Mouse (Mus musculus): ENCODE data around the gene Brox.
"Not testable (repeated sequence)": the region's sequence is repeated elsewhere in the genome, so short reads cannot be mapped to it uniquely, and the experiment has no call there.

The Brox gene

DNA sequence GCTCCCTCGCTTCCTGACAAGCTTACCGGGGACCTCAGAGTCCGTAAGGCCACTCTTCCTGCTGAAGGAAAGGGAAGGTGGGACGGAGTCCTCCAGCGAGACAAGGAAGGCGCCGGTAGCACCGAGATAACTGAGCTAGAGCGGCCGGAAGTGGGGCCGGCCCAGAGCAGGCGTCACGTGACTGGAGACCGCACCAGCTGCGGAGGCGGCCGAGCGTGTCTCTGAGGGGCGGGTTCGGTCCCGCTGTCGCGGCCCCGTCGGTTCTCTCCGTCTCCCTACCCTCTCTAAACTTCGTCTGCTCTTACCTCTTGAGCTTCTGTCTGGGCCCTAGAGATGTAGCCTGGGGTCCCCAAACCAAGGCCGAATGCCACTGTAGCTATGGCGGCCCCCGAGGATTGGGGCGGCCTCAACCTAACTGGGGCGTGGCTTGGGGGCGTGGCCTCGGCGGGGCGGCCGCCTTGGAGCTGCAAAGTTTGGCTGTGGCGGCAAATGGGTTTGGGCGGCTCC lies at the start of gene Brox:
TSS of gene Brox (minus strand) at position 393 of the 507 bp plus-strand sequence.
- DNase-seq (ENCODE audit: low spot score in 2 of 2), result peak; percentile 91 to 97

DNA sequence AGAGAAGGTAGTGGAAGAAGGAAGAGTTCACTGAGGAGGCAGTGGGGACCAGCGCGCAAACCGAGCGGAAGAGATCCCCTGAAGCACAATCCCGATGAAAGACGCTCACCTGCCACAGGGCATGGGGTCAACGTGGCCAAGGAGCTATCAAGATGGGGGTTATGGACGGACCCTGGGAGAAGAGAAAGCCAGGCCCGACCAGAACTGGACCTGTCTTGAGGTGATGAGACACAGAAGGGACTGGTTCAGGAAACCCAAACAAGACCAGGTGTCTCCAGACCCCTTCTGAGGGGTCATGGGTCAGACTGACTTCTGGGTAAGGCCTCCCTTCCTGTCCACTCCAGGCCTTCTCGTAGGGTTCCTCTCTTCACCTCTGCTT lies 48.7 kb upstream of the Brox start:
- DNase-seq (ENCODE audit: low spot score in 2 of 2), result no peak

DNA sequence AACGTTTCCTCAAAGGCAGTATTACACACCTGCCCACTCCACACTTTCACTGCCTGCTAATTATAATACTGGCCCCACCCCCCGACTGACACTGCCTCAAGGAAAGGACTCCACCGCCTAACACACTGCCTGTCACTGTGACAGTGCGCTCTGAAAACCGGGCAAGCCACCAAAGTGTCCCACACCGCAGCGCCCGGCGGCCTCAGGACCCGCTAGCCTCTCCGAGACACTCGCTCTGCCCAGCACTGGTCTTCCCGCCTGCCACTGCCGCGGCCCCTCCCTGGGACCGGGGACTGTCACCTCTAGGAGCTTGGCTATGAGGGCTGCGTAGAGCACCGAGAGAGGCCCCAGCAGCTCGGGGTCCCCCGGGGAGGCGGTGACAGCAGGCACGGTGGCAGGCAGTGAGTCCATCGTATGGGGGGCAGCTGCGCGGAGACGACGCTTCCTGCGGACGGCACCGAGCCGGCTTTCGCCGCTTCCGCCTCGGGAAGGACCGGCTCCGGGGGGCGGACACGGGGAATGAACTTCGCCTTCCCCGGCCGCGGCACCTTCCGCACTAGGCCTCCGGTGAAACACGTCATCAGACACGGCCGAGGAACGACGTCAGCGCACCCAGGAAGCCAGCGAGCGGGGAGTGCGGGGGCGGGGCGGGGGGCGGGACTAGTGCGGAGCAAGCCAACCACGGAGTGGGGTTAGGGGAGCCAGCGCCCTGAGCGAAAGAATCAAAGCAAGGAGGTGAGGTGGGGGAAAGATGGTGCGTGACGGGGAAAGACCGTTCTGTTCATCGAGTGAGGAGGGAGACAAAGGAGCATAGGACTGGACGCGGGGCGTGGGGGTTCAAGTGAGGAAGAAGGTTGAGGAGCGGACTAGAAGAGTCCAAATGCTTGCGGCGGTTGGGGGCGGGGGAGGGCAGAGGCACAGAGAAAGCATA lies 48.1 kb upstream of the Brox start:
- peak; percentile 84 to 86 for DNase-seq (ENCODE audit: low spot score in 2 of 2)

DNA sequence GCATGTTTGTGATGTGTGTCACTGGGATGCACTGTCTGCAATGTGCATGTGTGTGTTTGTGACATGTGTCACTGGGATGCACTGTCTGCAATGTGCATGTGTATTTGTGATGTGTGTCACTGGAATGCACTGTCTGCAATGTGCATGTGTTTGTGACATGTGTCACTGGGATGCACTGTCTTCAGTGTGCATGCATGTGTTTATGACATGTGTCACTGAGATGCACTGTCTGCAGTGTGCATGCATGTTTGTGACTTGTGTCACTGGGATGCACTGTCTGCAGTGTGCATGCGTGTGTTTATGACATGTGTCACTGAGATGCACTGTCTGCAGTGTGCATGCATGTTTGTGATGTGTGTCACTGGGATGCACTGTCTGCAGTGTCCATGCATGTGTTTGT lies 45.8 kb upstream of the Brox start:
- DNase-seq (ENCODE audit: low spot score in 2 of 2), result not testable (repeated sequence)

DNA sequence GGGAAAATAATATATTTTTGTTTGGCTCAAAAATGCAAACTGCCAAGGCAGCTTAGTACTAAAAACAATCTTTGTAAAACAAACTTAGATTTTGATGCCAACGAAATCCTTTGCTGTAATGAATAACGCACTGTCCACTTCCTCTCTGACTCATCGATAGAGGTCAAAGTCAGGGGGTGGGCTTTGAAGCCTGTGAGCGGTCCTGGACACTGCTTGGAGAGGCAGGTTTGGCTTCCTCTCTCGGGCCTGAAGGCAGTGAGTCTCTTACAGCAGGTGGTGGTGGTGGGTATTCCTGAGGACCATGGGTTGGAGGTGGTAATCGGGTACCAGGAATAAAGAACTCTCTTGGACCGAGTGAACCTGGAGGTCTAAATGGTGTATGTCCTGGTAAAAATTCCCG lies 30.1 kb upstream of the Brox start:
- DNase-seq (ENCODE audit: low spot score in 2 of 2), result no peak

DNA sequence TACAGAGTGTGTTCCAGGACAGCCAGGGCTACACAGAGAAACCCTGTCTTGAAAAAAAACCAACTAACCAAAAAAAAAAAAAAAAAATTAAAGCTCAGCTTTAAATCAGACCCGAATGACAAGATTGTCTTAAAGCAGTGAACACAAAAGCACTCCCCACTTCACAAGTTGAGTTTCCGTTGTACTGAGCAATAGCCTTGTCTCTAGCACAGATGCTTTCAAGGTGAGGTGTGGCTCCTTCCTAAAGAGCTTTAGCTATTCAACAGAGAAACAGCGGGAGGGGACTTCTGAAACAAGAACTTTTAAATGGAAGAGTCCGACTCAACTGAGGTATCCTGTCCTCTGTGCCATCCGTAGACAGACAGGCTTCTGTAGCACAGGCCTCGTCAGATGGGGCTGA lies 27.4 kb upstream of the Brox start:
- no peak for DNase-seq (ENCODE audit: low spot score in 2 of 2)

DNA sequence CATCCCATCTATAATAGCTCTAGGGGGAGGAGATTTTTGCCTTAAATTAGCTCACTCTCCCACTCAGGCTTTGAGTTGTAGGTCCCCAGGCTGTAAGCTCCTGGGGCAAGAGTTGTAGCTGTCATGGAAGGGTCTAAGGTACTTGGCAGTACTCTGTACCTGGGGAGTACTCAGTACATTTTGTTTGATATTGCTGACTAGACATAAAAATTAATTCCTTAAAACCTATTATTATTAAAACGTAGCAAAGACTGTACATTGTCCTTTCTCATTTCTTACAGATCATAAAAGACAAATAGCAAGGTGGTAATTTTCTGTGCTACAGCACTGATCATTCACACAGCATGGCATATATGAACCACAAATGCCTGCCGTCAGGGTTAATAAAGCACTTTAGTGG lies 26.9 kb upstream of the Brox start:
- DNase-seq (ENCODE audit: low spot score in 2 of 2), result no peak

DNA sequence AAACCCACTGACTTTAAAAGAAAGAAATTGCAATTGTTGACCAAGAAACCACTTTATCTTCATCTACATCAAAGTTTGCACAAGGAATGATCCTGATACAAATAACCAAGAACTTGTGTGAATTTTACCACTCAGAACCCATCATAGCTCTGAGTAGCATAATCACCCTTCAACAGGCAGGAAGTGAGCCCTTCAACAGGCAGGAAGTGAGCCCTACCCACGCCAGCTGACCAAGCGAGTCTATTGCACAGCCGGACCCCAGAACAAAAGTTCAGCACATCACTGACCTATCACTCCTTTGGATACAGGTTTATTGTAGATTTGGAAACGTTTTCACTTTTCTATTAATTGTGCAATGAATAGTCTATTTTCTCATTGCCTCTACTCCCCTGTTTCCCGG lies 25.4 kb upstream of the Brox start:
- DNase-seq (ENCODE audit: low spot score in 2 of 2), result not testable (repeated sequence)

DNA sequence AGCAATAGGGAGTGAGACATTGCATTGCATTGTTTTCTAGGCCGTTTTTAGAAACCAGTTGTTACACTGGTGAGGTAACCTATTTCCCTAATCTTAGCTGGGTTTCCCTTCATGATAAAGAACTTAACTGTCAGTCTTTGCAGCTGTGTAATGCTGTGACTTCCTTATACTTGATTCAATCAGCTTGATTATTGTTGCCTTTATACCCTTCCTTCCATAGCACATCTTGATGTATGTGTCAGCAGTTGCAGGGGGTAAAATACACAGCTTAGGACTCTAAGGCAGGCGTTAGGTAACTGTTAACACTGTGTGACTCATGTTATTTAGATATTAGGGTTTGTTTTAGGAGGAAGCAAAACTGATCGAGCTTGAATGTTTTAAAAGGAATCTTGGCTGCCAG lies 23.6 kb upstream of the Brox start:
- no peak for DNase-seq (ENCODE audit: low spot score in 2 of 2)

DNA sequence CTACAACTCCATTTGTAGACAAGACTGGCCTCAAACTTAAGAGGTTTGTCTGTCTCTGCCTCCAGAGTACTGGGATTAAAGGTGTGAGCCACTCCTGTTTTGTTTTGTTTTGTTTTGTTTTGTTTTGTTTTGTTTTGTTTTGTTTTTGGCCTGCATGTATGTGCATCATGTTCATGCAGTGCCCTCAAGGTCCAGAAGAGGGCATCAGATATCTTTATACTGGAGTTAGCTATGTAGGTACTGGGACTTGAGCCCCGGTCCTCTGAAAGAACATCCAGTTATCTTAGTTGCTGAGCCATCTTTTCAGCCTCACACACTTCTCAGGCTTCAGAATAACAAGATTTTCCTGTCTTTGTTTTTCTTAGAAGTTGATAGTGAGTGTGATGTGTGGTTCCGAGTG lies 18.7 kb upstream of the Brox start:
- no peak for DNase-seq (ENCODE audit: low spot score in 2 of 2)

DNA sequence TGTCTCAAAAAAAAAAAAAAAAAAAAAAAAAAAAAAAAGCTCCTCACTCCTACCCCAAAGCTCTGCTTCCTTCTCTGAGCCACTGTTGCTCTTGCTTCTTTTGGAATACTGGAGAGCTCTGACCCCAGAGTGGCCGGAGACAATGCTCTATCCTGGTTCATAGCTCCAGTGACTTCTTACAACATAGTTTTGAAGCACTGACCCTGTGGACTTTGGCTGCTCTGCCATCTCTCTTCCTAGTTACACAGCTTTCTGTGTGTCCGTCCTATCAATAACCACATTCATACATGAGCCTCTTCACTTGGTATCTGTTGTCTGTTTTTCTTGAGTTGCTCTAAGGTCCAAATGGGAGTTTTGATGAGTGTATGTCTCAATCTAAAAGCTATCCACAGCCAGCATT lies 15.0 kb upstream of the Brox start:
- no peak for DNase-seq (ENCODE audit: low spot score in 2 of 2)

DNA sequence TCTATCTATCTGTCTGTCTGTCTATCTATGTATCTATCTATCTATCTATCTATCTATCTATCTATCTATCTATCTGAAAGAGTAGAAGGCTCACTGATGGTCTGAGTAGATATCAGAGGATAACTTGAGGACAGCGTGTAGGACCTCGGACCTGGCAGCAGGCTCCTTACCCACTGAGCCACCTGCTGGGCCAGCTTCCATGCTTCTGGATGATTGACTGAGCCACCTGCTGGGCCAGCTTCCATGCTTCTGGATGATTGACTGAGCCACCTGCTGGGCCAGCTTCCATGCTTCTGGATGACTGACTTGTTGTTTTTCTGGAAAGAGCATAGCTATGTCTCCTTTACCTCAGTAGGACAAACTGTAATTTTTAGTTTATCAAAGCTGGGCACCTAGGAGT lies 12.5 kb upstream of the Brox start:
- DNase-seq (ENCODE audit: low spot score in 2 of 2), result not testable (repeated sequence)

DNA sequence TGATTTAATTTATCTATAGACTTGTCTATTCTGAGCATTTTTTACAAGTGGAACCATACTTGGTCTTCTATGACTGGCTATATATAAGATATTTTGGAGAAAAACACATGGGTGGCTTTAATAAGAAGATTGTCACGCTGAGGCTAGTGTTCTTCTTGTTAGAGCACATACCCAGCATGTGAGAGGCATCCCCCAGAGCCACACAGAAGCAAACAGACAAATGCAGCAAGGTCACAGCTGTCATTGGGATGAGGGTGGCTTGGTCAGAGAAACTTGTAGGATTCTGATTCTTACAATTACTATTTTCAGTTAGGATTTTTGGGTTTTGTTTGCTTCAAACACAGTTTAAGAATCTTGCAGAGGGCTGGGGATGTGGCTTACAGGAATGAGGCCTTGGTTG lies 11.4 kb upstream of the Brox start:
- no peak for DNase-seq (ENCODE audit: low spot score in 2 of 2)

DNA sequence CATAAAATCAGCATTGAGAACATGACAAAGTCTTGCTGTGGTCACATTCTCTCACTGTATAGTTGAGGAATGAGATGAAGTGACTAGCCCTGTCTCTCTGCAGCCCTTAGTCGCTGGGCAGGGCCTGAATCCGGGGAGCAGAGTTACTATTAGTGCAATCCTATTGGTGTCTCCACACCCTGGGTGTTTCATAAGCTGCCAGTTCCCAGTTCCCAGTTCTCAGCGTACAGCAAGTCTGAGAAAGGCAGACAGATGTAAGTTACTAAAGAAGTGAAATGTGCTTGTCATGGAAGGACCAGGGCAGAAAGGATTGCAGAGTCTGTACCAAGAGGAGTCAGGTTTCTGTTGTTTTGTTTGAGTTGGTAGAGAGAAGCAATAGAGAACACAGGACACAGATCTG lies 10.5 kb upstream of the Brox start:
- no peak for DNase-seq (ENCODE audit: low spot score in 2 of 2)

DNA sequence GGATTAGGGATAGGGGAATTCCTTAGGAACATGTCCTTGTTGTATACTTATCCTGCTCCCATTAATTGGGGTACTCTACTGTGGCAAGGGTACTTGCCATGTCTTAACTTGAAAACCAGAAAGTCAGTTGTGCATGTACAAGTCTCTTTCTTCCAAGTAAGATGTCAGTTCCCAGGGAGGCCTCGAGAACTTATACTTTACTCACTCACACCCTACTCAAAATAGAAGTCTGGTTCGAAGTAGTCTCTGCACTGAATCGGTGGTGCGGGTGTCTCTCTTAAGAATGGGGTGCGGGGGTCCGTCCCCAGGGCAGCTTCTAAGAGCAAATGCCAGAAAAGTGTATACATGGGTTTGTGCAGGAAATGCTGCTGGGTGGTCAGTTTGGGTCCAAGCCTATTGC lies 2.1 kb upstream of the Brox start:
- peak; percentile 96 to 100 for DNase-seq (ENCODE audit: low spot score in 2 of 2)

DNA sequence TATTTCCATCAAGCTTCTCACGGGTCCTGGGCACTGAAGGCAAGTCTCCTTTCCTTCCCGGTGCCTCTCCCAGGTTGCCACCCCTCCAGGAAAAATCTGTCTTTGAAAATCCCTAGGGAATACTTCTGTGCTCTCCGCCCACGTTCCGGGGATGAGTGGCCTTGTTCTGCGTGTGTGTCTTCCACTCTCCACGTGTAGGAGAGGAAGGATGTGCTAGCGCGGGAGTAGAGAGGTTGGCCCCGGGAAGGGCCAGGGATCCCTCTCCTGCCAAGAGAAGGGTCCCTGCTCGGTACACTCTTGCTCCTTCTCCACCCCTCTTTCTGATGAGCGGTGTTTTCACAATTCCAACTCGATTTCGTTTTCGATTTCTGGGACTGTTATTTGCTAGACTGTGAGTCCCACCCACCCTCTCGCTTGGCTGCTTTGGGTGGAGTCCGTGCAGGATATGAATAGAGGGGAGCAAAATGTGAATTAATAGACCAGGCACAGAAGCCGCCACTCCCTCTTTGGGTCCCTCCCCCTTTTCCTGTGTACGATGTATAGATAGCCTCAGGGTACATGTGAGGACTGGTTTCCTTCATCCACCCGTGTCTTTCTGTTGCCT lies 919 bp upstream of the Brox start:
- peak; percentile 19 to 23 for DNase-seq (ENCODE audit: low spot score in 2 of 2)

DNA sequence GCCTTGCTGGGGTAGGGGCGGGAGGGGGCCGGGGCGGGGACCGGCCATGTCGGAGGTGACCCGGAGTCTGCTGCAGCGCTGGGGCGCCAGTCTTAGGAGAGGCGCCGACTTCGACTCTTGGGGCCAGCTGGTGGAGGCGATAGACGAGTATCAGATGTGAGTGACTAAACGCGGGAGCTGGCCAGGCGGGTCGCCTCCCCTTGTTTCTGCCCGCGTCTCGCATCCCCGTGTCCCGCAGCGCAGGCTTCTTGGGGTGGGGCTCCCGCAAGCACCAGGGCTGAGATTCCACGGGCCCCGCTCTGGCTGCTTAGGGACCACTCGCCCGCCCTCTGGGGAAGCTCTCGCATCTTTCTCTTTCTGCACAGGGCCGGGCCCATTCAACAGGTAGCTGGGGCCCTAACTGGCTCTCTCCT lies 410 bp upstream of the Brox start:
- peak; percentile 44 to 49 for DNase-seq (ENCODE audit: low spot score in 2 of 2)

DNA sequence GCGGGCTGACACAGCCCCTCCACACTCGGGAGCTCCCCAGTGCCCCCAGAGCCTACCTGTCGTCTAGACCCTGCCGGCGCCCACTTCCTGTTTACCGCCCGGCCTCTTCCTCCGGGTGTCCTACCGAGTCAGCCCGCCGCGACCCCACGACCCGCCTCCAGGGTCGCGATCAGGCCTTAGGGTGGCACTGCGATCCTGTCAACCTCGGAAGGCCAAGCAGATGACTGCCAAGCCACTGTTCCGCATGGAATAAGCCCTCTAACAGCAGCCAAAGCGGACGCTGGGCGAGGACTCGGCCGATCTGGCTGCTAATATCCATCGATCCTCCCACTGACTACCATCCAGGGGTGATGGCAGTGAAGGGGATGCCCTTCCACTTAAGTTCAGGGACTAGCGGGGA lies 604 bp downstream of the Brox start, which contains the start of gene Aida:
TSS of gene Aida (plus strand) at position 126 of the 400 bp plus-strand sequence.
- DNase-seq (ENCODE audit: low spot score in 2 of 2), result peak; percentile 76 to 77

DNA sequence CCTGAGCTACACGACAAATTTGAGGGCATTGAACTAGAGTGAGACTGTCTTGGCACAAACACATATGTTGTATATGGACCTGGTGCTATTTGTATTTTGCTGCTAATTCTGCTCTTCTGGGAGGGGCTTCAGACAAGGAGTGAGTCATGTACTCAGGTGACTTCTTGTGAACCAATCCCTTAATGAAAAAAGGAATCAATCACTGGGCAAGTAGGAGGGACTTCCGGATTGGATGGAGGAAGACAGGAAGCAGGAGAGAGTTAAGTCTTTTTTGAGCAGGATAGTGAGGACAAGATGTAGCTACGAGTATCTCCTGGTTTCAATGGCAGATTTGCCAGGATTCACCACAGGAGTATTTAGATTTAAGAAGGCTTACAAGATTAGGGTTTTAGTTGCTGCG lies 7.5 kb downstream of the Brox start:
- no peak for DNase-seq (ENCODE audit: low spot score in 2 of 2)

DNA sequence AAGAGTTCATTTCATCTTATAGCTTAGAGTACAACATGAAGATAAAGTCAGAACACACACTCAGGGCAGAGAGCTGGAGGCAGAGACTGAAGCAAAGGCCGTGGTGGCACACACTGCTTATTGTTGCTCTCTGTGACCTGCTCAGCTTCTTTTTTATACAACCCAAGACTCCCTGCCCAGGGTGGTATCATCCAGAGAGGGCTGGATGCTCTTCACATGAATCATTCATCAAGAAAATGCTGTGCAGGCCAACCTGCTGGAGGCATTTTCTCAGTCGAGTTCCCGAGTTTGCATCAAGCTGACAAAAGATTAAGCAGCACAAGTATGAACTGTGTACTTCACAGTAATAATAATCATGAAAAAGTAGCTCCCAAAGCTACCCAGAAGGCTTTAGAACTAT lies 8.7 kb downstream of the Brox start:
- DNase-seq (ENCODE audit: low spot score in 2 of 2), result no peak

DNA sequence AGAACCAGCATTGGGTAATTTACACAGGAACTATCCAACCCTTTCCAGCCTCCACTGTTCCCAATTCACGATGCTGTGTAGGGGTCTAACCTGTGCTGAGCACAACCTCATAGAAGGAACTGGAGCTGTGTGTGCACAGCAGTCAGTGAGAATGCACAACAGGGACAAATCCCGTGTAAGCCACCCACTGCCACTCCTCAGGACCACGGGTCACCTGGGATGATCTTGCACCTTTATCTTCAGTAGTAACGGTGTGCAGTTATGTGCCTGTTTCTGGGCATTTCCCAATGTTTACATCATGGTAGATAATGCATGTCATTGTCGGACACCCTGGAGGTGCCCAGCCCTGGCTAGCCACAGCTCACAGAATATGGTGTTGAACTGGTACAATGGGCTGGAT lies 21.3 kb downstream of the Brox start:
- no peak for DNase-seq (ENCODE audit: low spot score in 2 of 2)

DNA sequence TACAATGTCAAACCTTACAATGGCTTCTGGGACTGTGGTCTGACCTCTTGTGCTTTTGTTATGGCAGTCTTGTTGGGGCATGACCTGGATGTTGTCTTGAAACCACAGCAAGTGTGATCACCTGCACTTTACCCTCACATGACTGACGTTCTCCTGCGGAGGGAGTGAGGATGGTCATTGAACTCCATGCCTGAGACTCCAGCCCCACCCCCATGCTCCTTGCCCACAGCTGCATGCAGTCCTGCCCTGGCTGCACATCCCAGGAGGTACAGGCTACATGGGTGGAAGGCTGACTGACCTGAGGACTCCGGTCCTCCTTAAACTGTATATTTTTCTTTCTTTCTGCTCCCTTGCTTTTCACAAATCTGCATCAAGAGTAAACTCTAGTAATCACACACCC lies 22.7 kb downstream of the Brox start:
- DNase-seq (ENCODE audit: low spot score in 2 of 2), result no peak
